Mouse (Mus musculus): ENCODE results near the gene Olfr347. TPM values are rescaled to one million over a fixed set of nuclear protein-coding genes. Genes with fewer than 3 reads are reported as not detected.

Gene Olfr347
- polyA plus RNA-seq (2016; fragmentation: Nextera tagmentation; extraction: Ambion mirVana) = not detected in 2 replicates

DNA sequence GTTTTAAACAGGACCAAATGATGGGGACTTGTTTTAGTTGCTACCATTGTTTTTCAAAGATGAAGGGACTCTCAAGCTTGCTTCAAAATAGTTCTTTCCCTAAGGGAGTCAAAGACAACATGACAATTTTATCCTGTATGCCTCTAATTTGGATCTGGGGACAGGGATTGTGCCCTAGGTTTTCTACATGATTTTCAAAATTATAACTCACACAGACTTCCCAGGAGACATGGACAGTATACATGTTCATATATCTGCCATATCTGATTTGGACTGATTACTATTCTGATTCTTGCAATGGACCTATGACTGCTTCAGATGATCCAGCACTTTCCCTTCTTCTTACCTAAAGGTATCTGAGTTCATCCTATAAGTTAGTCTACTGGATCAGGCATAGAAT lies at the start of gene Olfr347:
Olfr347 (plus strand) TSS at position 301 of the 400 bp plus-strand sequence.
- Histone ChIP-seq H3K36me3 (no peaks in the 10 kb centered on the region), H3K9me3 (peaks cover 30% of the 10 kb centered on the region), H3K27ac (no peak within 1 kb of the TSS), H3K4me3 (no peak within 1 kb of the TSS), H3K4me1 (replicated peaks) (no peaks in the 10 kb centered on the region), H3K27me3 (ENCODE audit: insufficient read depth, poor library complexity, severe bottlenecking) (no peaks in the 10 kb centered on the region)
- no peak for DNase-seq (ENCODE audit: low spot score)

DNA sequence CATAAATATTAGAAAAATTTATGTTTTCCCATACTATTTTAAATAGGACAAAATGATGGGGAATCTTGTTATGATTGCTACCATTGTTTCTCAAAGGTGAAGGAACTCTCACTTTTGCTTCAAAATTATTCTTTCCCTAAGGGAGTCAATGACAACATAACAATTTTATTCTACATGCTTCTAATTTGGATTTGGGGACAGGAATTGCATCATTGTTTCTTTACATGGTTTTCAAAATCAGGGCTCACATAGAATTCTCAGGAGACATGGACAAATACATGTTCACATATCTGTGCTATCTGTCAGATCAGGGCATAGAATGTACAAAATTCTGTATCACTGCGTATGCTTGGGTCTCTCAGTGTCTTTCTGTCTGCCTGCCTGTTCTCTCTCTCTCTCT lies 46.2 kb upstream of the Olfr347 start, which contains the start of gene Olfr346:
Olfr346 (plus strand) TSS at position 301 of the 400 bp plus-strand sequence.
- no peaks in the 10 kb centered on the region for H3K4me1 ChIP-seq (replicated peaks)
- WGBS = 89% methylated on average over 1 of the region's 1 CpGs
- no peak within 1 kb of the TSS for H3K27ac ChIP-seq
- no peaks in the 10 kb centered on the region for H3K36me3 ChIP-seq
- H3K9me3 ChIP-seq = peaks cover 28% of the 10 kb centered on the region
- no peak within 1 kb of the TSS for H3K4me3 ChIP-seq
- DNase-seq (ENCODE audit: low spot score) = no peak
- H3K27me3 ChIP-seq (ENCODE audit: insufficient read depth, poor library complexity, severe bottlenecking) = no peaks in the 10 kb centered on the region

GRCm38 (mm10) chr2:36736226-36736625 lies 4.5 kb downstream of the Olfr347 start:
- Histone ChIP-seq H3K9me3 (peaks cover 27% of the 10 kb centered on the region), H3K27ac (no peak overlapping the region), H3K27me3 (ENCODE audit: insufficient read depth, poor library complexity, severe bottlenecking) (no peaks in the 10 kb centered on the region), H3K4me1 (replicated peaks) (no peaks in the 10 kb centered on the region), H3K36me3 (no peaks in the 10 kb centered on the region), H3K4me3 (no peak overlapping the region)
- WGBS = 59% methylated on average over 3 of the region's 3 CpGs
- DNase-seq (ENCODE audit: low spot score) = no peak

DNA sequence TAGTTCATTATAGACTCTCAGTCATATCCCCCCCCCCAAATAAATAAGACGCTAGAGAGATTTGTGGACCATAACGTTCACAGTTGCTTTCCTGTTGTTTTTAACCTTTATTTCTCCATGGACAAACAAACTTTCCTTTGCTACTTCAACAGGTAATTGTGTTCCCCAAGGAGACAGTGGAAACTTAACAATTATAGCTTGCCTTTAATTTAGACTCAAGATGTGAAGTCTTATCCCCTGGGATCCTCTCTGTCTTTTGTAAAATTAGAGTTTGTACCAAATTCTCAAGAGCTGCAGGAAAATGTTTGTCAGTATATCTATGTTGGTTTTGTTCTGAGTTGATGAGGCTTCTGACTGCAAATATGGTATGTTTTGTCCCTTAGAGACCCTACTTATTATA lies 52.3 kb downstream of the Olfr347 start, which contains the start of gene Olfr348:
Olfr348 (plus strand) TSS at position 301 of the 400 bp plus-strand sequence.
- no peaks in the 10 kb centered on the region for H3K4me1 ChIP-seq (replicated peaks)
- no peak for DNase-seq (ENCODE audit: low spot score)
- no peak within 1 kb of the TSS for H3K4me3 ChIP-seq
- no peaks in the 10 kb centered on the region for H3K27me3 ChIP-seq (ENCODE audit: insufficient read depth, poor library complexity, severe bottlenecking)
- 71% methylated on average over 2 of the region's 2 CpGs for WGBS
- peaks cover 29% of the 10 kb centered on the region for H3K9me3 ChIP-seq
- no peaks in the 10 kb centered on the region for H3K36me3 ChIP-seq
- H3K27ac ChIP-seq = no peak within 1 kb of the TSS

Other genes starting within 250 kb of the Olfr347 start
- not detected in 2 replicates for gene Olfr341, start 249.4 kb upstream of the Olfr347 start, polyA plus RNA-seq (2016; fragmentation: Nextera tagmentation; extraction: Ambion mirVana)
- gene Olfr342, start 206.9 kb upstream of the Olfr347 start, polyA plus RNA-seq (2016; fragmentation: Nextera tagmentation; extraction: Ambion mirVana) = not detected in 2 replicates
- gene Olfr344, start 165.2 kb upstream of the Olfr347 start, polyA plus RNA-seq (2016; fragmentation: Nextera tagmentation; extraction: Ambion mirVana) = not detected in 2 replicates
- not detected in 2 replicates for gene Olfr345, start 91.9 kb upstream of the Olfr347 start, polyA plus RNA-seq (2016; fragmentation: Nextera tagmentation; extraction: Ambion mirVana)
- not detected in 2 replicates for gene Olfr346, start 46.1 kb upstream of the Olfr347 start, polyA plus RNA-seq (2016; fragmentation: Nextera tagmentation; extraction: Ambion mirVana)
- gene Olfr348, start 52.4 kb downstream of the Olfr347 start, polyA plus RNA-seq (2016; fragmentation: Nextera tagmentation; extraction: Ambion mirVana) = not detected in 2 replicates
- not detected in 2 replicates for gene Olfr50, start 58.6 kb downstream of the Olfr347 start, polyA plus RNA-seq (2016; fragmentation: Nextera tagmentation; extraction: Ambion mirVana)
- gene Olfr3, start 85.1 kb downstream of the Olfr347 start, polyA plus RNA-seq (2016; fragmentation: Nextera tagmentation; extraction: Ambion mirVana) = not detected in 2 replicates
- not detected in 2 replicates for gene Olfr350, start 114.4 kb downstream of the Olfr347 start, polyA plus RNA-seq (2016; fragmentation: Nextera tagmentation; extraction: Ambion mirVana)
- not detected in 2 replicates for gene Olfr351, start 130.8 kb downstream of the Olfr347 start, polyA plus RNA-seq (2016; fragmentation: Nextera tagmentation; extraction: Ambion mirVana)
- gene Olfr352, start 136.6 kb downstream of the Olfr347 start, polyA plus RNA-seq (2016; fragmentation: Nextera tagmentation; extraction: Ambion mirVana) = not detected in 2 replicates
- not detected in 2 replicates for gene Olfr353, start 161.0 kb downstream of the Olfr347 start, polyA plus RNA-seq (2016; fragmentation: Nextera tagmentation; extraction: Ambion mirVana)
- gene Olfr354, start 173.8 kb downstream of the Olfr347 start, polyA plus RNA-seq (2016; fragmentation: Nextera tagmentation; extraction: Ambion mirVana) = not detected in 2 replicates
- not detected in 2 replicates for gene Olfr355, start 197.0 kb downstream of the Olfr347 start, polyA plus RNA-seq (2016; fragmentation: Nextera tagmentation; extraction: Ambion mirVana)
- gene Olfr356, start 205.2 kb downstream of the Olfr347 start, polyA plus RNA-seq (2016; fragmentation: Nextera tagmentation; extraction: Ambion mirVana) = not detected in 2 replicates

Data from hindbrain, embryonic 10.5 days (tissue).